Mouse (Mus musculus): ENCODE data around the gene Ugt1a10. TPM values are rescaled to one million over a fixed set of nuclear protein-coding genes. Genes with fewer than 3 reads are reported as not detected.
"Not testable (repeated sequence)": the region's sequence is repeated elsewhere in the genome, so short reads cannot be mapped to it uniquely, and the experiment has no call there.

The Ugt1a10 gene
- polyA plus RNA-seq, 1 experiment: not detected

GRCm38 (mm10) chr1:88104667-88105430, 49.7 kb downstream of the Ugt1a10 start:
- TF ChIP-seq POLR2A (IDR thresholded peaks at IDR 0.05; ENCODE audit: extremely low read depth, insufficient read depth, low read length): no peak
- no peak for TF ChIP-seq CTCF (IDR thresholded peaks at IDR 0.05; ENCODE audit: extremely low read depth, insufficient read depth, low read length)
- no peak overlapping the region for H3K4me3 ChIP-seq (ENCODE audit: insufficient read depth, low read length)
- H3K27ac ChIP-seq (ENCODE audit: insufficient read depth, low read length): no peak overlapping the region
- no peaks in the 10 kb centered on the region for H3K4me1 ChIP-seq (ENCODE audit: control insufficient read depth, insufficient read depth, low read length)

GRCm38 (mm10) chr1:88105656-88106055, 50.5 kb downstream of the Ugt1a10 start:
- H3K27ac ChIP-seq (ENCODE audit: insufficient read depth, low read length): no peak overlapping the region
- no peaks in the 10 kb centered on the region for H3K4me1 ChIP-seq (ENCODE audit: control insufficient read depth, insufficient read depth, low read length)
- TF ChIP-seq POLR2A (IDR thresholded peaks at IDR 0.05; ENCODE audit: extremely low read depth, insufficient read depth, low read length): no peak
- no peak for TF ChIP-seq CTCF (IDR thresholded peaks at IDR 0.05; ENCODE audit: extremely low read depth, insufficient read depth, low read length)
- H3K4me3 ChIP-seq (ENCODE audit: insufficient read depth, low read length): no peak overlapping the region

GRCm38 (mm10) chr1:88109027-88109557, 53.9 kb downstream of the Ugt1a10 start:
- H3K27ac ChIP-seq (ENCODE audit: insufficient read depth, low read length); H3K4me1 ChIP-seq (ENCODE audit: control insufficient read depth, insufficient read depth, low read length); H3K4me3 ChIP-seq (ENCODE audit: insufficient read depth, low read length): not testable (repeated sequence)

GRCm38 (mm10) chr1:88109604-88110003, 54.4 kb downstream of the Ugt1a10 start:
- not testable (repeated sequence) for H3K27ac ChIP-seq (ENCODE audit: insufficient read depth, low read length); H3K4me3 ChIP-seq (ENCODE audit: insufficient read depth, low read length); H3K4me1 ChIP-seq (ENCODE audit: control insufficient read depth, insufficient read depth, low read length)

GRCm38 (mm10) chr1:88112769-88113168, 57.6 kb downstream of the Ugt1a10 start:
- not testable (repeated sequence) for H3K4me3 ChIP-seq (ENCODE audit: insufficient read depth, low read length); H3K4me1 ChIP-seq (ENCODE audit: control insufficient read depth, insufficient read depth, low read length); H3K27ac ChIP-seq (ENCODE audit: insufficient read depth, low read length)

GRCm38 (mm10) chr1:88120550-88120949, 65.4 kb downstream of the Ugt1a10 start:
- not testable (repeated sequence) for H3K27ac ChIP-seq (ENCODE audit: insufficient read depth, low read length); H3K4me1 ChIP-seq (ENCODE audit: control insufficient read depth, insufficient read depth, low read length); H3K4me3 ChIP-seq (ENCODE audit: insufficient read depth, low read length)

- not testable (repeated sequence) for H3K4me3 ChIP-seq (ENCODE audit: insufficient read depth, low read length); H3K4me1 ChIP-seq (ENCODE audit: control insufficient read depth, insufficient read depth, low read length); H3K27ac ChIP-seq (ENCODE audit: insufficient read depth, low read length)
These were observed 66.3 kb downstream of the Ugt1a10 start for GRCm38 (mm10) chr1:88121521-88121920.

- H3K27ac ChIP-seq (ENCODE audit: insufficient read depth, low read length); H3K4me1 ChIP-seq (ENCODE audit: control insufficient read depth, insufficient read depth, low read length); H3K4me3 ChIP-seq (ENCODE audit: insufficient read depth, low read length): not testable (repeated sequence)
These were observed 70.7 kb downstream of the Ugt1a10 start for GRCm38 (mm10) chr1:88125827-88126360.

GRCm38 (mm10) chr1:88129091-88129490, 73.9 kb downstream of the Ugt1a10 start:
- H3K4me1 ChIP-seq (ENCODE audit: control insufficient read depth, insufficient read depth, low read length): not testable (repeated sequence)

GRCm38 (mm10) chr1:88130223-88130622, 75.0 kb downstream of the Ugt1a10 start:
- H3K27ac ChIP-seq (ENCODE audit: insufficient read depth, low read length); H3K4me1 ChIP-seq (ENCODE audit: control insufficient read depth, insufficient read depth, low read length); H3K4me3 ChIP-seq (ENCODE audit: insufficient read depth, low read length): not testable (repeated sequence)

More at GRCm38 (mm10) chr1:88129091-88129490, 73.9 kb downstream of the Ugt1a10 start:
- not testable (repeated sequence) for H3K27ac ChIP-seq (ENCODE audit: insufficient read depth, low read length); H3K4me3 ChIP-seq (ENCODE audit: insufficient read depth, low read length)

GRCm38 (mm10) chr1:88133908-88134456, 78.8 kb downstream of the Ugt1a10 start:
- Histone ChIP-seq H3K4me1 (ENCODE audit: control insufficient read depth, insufficient read depth, low read length) (no peaks in the 10 kb centered on the region), H3K4me3 (ENCODE audit: insufficient read depth, low read length) (no peak overlapping the region), H3K27ac (ENCODE audit: insufficient read depth, low read length) (no peak overlapping the region)
- no peak for TF ChIP-seq CTCF (IDR thresholded peaks at IDR 0.05; ENCODE audit: extremely low read depth, insufficient read depth, low read length)
- no peak for TF ChIP-seq POLR2A (IDR thresholded peaks at IDR 0.05; ENCODE audit: extremely low read depth, insufficient read depth, low read length)

- H3K4me3 ChIP-seq (ENCODE audit: insufficient read depth, low read length); H3K4me1 ChIP-seq (ENCODE audit: control insufficient read depth, insufficient read depth, low read length); H3K27ac ChIP-seq (ENCODE audit: insufficient read depth, low read length): not testable (repeated sequence)
These were observed 79.3 kb downstream of the Ugt1a10 start, which contains the start of gene Ugt1a6a for GRCm38 (mm10) chr1:88134457-88135011. TSS of gene Ugt1a6a (plus strand) at chr1:88134809.

GRCm38 (mm10) chr1:88135229-88135904, 80.2 kb downstream of the Ugt1a10 start:
- not testable (repeated sequence) for H3K4me3 ChIP-seq (ENCODE audit: insufficient read depth, low read length); H3K4me1 ChIP-seq (ENCODE audit: control insufficient read depth, insufficient read depth, low read length)

More at GRCm38 (mm10) chr1:88135229-88135904, 80.2 kb downstream of the Ugt1a10 start:
- H3K27ac ChIP-seq (ENCODE audit: insufficient read depth, low read length): not testable (repeated sequence)
